Mouse (Mus musculus): ENCODE data around the gene Pawr. TPM values are rescaled to one million over a fixed set of nuclear protein-coding genes. Genes with fewer than 3 reads are reported as not detected.

Pawr gene
- polyA plus RNA-seq, 1 experiment from 2014 or later, result 21.0 TPM

DNA sequence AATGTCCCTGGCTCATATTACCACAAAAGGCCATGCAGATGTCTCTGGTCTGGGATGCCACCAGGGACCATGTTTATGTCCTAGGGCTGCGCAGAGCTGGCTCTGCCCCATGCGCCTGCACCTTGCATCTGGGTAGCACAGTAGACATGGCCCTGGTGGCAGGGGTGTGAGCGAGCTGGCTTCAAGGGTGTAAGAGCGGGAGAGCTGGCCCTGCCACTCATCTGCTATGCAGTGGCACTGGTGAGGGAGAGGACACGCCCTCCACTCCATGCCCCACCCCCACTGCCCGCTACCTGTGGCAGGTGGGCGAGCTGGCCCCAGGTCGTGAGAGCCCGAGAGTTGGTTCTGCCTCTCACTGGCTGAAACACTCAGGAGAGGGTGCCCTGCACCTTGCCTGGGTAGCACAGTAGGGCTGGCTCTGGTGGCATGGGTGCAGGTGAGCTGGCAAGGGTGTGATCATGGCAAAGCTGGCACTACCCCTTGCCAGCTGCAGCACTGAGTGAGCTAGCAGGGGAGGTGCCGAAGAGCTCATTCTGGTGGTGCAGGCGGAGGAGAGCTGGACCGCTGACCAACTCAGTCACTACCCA, 24.8 kb downstream of the Pawr start:
- Histone ChIP-seq H3K27ac (ENCODE audit: poor library complexity, severe bottlenecking) (no peak overlapping the region), H3K9ac (no peak overlapping the region), H3K4me2 (no peak overlapping the region), H3K4me3 (no peak overlapping the region), H3K9me3 (replicated peaks) (no peaks in the 10 kb centered on the region), H3K27me3 (replicated peaks) (no peaks in the 10 kb centered on the region), H3K4me1 (replicated peaks) (peaks cover 21% of the 10 kb centered on the region), H3K36me3 (peaks cover 21% of the 10 kb centered on the region)
- ATAC-seq (ENCODE audit: insufficient number of reproducible peaks, low FRiP score), result peak; percentile 34; the same call in 1 of the 2 replicates
- 96% methylated on average over 12 of the region's 12 CpGs for WGBS

DNA sequence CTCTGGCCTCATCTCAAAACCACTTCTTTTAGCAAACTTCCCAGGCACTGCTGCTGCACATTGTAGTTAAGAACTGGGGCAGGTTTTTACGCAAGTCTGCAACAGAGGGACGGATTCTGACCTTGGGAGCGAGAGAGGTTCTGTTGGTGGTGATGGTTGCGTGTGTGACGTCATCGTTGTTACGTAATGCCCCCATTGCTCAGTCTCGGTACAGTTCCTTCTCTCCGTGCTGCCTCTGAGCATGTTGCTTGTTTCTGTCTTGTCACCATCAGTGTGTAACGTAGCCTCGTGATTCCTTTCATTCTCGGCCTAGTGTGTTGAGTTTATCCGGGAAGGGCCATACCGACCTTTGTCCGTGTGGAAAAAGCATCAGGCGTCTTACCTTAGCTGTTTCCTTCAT, 28.1 kb downstream of the Pawr start:
- H3K36me3 ChIP-seq, result peaks cover 21% of the 10 kb centered on the region
- 74% methylated on average over 16 of the region's 16 CpGs for WGBS
- H3K4me2 ChIP-seq, result no peak overlapping the region
- H3K4me3 ChIP-seq, result no peak overlapping the region
- ATAC-seq (ENCODE audit: insufficient number of reproducible peaks, low FRiP score), result no peak
- H3K4me1 ChIP-seq (replicated peaks), result peaks cover 24% of the 10 kb centered on the region
- H3K27ac ChIP-seq (ENCODE audit: poor library complexity, severe bottlenecking), result no peak overlapping the region; the same call in 1 of the 2 replicates
- H3K9ac ChIP-seq, result no peak overlapping the region
- H3K27me3 ChIP-seq (replicated peaks), result no peaks in the 10 kb centered on the region
- H3K9me3 ChIP-seq (replicated peaks), result no peaks in the 10 kb centered on the region

DNA sequence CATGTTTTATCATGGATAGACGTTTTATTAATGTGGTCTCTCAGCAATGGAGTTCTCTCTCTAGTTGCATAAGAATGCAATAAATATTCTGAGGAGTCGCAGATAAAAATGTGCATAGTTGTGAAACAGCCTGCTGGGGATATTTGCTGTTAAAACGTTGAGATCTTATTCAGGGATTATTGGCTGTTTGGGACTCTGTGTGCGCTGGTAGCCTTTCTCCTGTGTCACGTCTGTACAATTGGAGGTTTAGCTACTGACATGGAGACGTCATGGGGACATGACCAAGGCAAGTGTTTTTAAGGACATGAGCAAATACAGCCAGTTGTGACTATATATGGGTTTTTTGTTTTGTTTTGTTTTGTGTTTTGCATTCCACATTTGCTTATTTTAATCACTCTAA, 28.9 kb downstream of the Pawr start:
- H3K9me3 ChIP-seq (replicated peaks), result no peaks in the 10 kb centered on the region; the same call in 1 of the 2 replicates
- no peaks in the 10 kb centered on the region for H3K27me3 ChIP-seq (replicated peaks)
- H3K27ac ChIP-seq (ENCODE audit: poor library complexity, severe bottlenecking), result no peak overlapping the region
- ATAC-seq (ENCODE audit: insufficient number of reproducible peaks, low FRiP score), result no peak
- H3K4me3 ChIP-seq, result no peak overlapping the region
- WGBS, result 67% methylated on average over 6 of the region's 6 CpGs
- peaks cover 18% of the 10 kb centered on the region for H3K4me1 ChIP-seq (replicated peaks)
- no peak overlapping the region for H3K4me2 ChIP-seq
- H3K36me3 ChIP-seq, result peaks cover 27% of the 10 kb centered on the region
- no peak overlapping the region for H3K9ac ChIP-seq

DNA sequence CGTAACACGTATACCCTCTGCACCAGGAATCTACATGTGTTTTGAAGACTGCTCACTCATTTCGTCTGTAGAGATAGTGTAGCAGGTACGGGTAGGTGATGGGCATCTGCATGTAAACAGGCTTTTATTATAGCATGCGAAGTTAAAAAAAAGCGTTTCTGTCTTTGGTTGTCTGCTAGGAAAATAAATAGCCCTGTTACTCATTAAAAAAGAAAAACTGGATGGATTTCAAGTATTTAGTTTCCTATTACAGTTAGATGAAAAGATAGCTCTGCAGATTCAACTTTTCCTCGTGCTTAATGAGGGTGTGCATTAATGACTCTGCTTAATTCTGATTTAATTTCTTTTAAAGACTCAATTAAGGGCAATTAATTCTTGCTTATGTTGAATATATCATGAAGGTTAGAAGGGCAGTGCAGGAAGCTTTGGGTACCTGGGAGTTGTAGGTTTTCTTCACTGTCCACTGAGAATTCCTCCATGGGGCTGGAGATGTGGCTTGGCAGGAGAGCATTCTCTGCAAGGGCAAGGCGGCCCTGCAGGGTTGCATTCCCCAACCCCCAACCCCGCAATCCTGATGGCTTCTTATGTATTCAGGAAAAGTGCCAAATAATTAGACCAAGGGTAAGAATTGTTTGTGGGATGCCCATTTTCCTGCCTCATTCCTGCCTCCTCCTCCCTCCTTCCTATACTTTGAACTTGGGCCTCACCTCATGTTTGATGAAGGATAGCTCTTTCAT, 29.7 kb downstream of the Pawr start:
- H3K27me3 ChIP-seq (replicated peaks), result no peaks in the 10 kb centered on the region
- no peak for ATAC-seq (ENCODE audit: insufficient number of reproducible peaks, low FRiP score)
- 73% methylated on average over 9 of the region's 9 CpGs for WGBS
- H3K4me2 ChIP-seq, result no peak overlapping the region
- peaks cover 25% of the 10 kb centered on the region for H3K36me3 ChIP-seq
- no peak overlapping the region for H3K9ac ChIP-seq
- H3K4me1 ChIP-seq (replicated peaks), result peaks cover 18% of the 10 kb centered on the region
- H3K27ac ChIP-seq (ENCODE audit: poor library complexity, severe bottlenecking), result no peak overlapping the region
- no peaks in the 10 kb centered on the region; the same call in 1 of the 2 replicates for H3K9me3 ChIP-seq (replicated peaks)
- no peak overlapping the region for H3K4me3 ChIP-seq

DNA sequence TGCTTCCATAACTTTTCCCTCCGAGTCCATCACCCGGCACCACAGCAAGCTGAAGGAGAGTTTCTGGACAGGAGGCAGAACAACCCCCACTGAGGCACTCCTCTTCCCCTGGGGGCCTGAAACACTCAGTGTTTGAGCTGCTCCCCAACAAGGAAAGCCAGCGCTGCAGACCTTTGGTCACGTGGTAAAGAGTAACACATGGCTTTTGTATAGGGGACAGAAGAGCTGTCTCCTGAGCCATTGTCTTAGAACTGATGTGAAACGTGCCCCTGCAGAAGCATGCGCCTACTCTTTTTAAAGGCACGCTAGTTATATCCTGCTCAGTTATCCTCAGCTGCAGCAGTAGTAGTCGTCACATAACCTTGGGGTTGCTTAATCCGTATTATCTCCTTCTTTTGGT, 32.0 kb downstream of the Pawr start:
- no peaks in the 10 kb centered on the region; the same call in 1 of the 2 replicates for H3K9me3 ChIP-seq (replicated peaks)
- 0 out of 2 replicates have a peak overlapping the region, but pooled peaks have one; percentile 26 for H3K4me2 ChIP-seq
- no peak; the same call in 1 of the 2 replicates for ATAC-seq (ENCODE audit: insufficient number of reproducible peaks, low FRiP score)
- H3K36me3 ChIP-seq, result peaks cover 11% of the 10 kb centered on the region
- H3K4me1 ChIP-seq (replicated peaks), result peaks cover 22% of the 10 kb centered on the region
- H3K4me3 ChIP-seq, result no peak overlapping the region
- 53% methylated on average over 9 of the region's 9 CpGs for WGBS
- H3K27me3 ChIP-seq (replicated peaks), result no peaks in the 10 kb centered on the region
- no peak overlapping the region for H3K9ac ChIP-seq
- no peak overlapping the region for H3K27ac ChIP-seq (ENCODE audit: poor library complexity, severe bottlenecking)

DNA sequence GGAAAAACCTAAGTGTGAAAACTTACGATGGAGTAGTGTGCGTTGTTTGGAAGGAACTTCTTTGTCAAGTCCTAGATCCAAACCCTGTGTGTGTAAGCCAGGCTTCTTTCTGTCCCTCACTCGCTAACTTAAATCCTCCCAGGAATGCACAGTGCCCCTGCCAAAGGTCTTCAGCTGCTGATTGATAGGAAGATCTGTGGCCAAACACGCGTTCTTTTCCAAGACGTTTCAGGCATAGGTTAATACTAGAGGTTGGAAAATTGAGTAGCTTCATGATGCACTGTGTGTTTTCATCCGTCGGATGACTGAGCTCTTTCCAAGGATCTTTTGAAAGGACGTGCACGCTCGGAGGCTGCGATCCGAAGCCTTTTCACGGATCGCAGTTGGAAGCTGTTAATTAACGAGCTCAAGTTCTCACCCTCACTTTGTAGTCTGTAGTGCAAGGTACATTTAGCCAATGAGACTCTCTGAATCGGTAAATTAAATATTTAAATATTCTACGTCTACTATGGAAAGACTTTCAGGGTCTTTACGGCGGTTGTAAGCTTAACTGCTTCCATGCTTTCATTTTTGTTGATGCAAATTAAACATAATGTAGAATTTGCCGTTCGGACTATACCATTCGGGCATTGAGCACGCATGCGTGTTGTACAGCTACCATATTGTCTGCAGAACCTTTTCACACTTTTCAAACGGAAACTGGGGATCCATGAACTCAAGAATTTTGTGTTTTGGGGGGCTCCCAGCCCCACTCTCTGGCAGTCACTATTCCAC, 33.2 kb downstream of the Pawr start:
- no peak overlapping the region for H3K4me3 ChIP-seq

DNA sequence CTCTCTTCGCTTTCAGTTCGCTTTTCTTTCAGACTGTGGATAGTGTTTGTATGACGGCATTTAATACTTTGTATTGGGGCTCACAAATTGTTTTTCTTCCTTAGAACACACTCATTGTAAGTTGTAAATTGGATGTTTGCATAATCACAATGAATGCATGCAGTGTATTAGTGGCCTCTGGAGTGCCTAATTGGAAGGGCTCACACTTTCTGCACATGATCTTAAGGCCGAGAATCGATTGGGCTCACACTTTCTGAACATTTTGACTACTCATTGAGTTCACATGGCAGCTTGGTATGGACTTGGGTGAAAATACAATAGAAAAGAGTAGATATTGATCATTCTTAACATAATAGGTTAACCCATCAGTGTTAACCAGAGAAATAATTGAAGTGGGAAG, 34.3 kb downstream of the Pawr start:
- H3K27ac ChIP-seq (ENCODE audit: poor library complexity, severe bottlenecking), result no peak overlapping the region
- H3K4me3 ChIP-seq, result no peak overlapping the region
- H3K9ac ChIP-seq, result no peak overlapping the region
- H3K36me3 ChIP-seq, result peaks cover 11% of the 10 kb centered on the region
- no peak overlapping the region for H3K4me2 ChIP-seq
- no peaks in the 10 kb centered on the region; the same call in 1 of the 2 replicates for H3K9me3 ChIP-seq (replicated peaks)
- no peak for ATAC-seq (ENCODE audit: insufficient number of reproducible peaks, low FRiP score)
- peaks cover 15% of the 10 kb centered on the region for H3K4me1 ChIP-seq (replicated peaks)
- no peaks in the 10 kb centered on the region for H3K27me3 ChIP-seq (replicated peaks)
- 96% methylated on average over 5 of the region's 5 CpGs for WGBS

More for the DNA sequence above, 33.2 kb downstream of the Pawr start:
- Histone ChIP-seq H3K9ac (no peak overlapping the region), H3K36me3 (peaks cover 11% of the 10 kb centered on the region), H3K27ac (ENCODE audit: poor library complexity, severe bottlenecking) (no peak overlapping the region), H3K4me1 (replicated peaks) (peaks cover 16% of the 10 kb centered on the region), H3K9me3 (replicated peaks) (no peaks in the 10 kb centered on the region; the same call in 1 of the 2 replicates), H3K4me2 (no peak overlapping the region), H3K27me3 (replicated peaks) (no peaks in the 10 kb centered on the region)
- no peak for ATAC-seq (ENCODE audit: insufficient number of reproducible peaks, low FRiP score)
- 85% methylated on average over 26 of the region's 26 CpGs for WGBS

DNA sequence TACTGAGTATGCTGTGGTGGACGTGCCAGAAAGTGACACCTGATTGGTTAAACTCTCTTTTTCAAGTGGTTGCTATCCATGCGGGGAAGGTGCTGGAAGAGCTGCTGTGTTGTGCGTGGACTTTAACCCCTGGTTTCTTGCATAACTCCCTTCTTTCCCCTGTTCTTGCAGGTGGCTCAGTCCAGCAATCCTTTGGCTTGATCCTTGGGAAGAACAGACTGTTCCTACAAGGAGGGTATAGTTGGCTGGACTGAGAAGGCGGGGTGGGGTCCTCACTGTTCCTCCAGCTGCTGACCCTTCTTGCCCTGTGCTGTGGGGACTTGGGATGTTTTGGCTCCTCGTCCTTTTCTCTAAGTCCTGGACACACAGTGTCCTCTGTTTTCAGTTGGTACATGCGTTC, 36.4 kb downstream of the Pawr start:
- H3K36me3 ChIP-seq, result peaks cover 11% of the 10 kb centered on the region
- 65% methylated on average over 6 of the region's 6 CpGs for WGBS
- peaks cover 30% of the 10 kb centered on the region for H3K4me1 ChIP-seq (replicated peaks)
- no peaks in the 10 kb centered on the region for H3K27me3 ChIP-seq (replicated peaks)
- H3K9ac ChIP-seq, result no peak overlapping the region
- H3K4me3 ChIP-seq, result no peak overlapping the region
- H3K4me2 ChIP-seq, result no peak overlapping the region
- H3K27ac ChIP-seq (ENCODE audit: poor library complexity, severe bottlenecking), result no peak overlapping the region
- H3K9me3 ChIP-seq (replicated peaks), result no peaks in the 10 kb centered on the region; the same call in 1 of the 2 replicates
- ATAC-seq (ENCODE audit: insufficient number of reproducible peaks, low FRiP score), result no peak

DNA sequence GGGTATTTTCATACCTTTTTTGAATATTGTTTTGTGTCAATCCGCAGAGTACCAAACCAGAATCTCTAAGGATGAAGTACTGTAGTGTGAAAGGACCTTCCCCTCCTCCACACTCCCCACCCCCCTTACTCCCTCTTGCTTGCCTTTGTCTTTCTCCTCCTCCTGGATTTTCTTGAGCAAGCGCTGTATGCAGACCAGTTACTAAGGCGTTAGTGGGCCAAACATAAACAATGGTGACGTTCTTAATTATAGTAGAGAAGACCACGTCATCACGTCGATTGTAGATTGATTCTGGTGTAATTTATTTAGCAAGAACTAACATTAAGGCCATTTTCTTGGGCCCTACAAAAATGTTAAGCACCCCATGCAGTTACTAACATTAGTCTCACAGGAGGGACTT, 40.3 kb downstream of the Pawr start:
- Histone ChIP-seq H3K4me1 (replicated peaks) (peaks cover 20% of the 10 kb centered on the region), H3K9ac (no peak overlapping the region), H3K36me3 (peaks cover 11% of the 10 kb centered on the region), H3K27me3 (replicated peaks) (no peaks in the 10 kb centered on the region), H3K9me3 (replicated peaks) (no peaks in the 10 kb centered on the region), H3K27ac (ENCODE audit: poor library complexity, severe bottlenecking) (no peak overlapping the region), H3K4me3 (no peak overlapping the region), H3K4me2 (no peak overlapping the region)
- 0 out of 2 replicates have a peak, but pooled peaks have one; percentile 25 for ATAC-seq (ENCODE audit: insufficient number of reproducible peaks, low FRiP score)
- 64% methylated on average over 7 of the region's 7 CpGs for WGBS

DNA sequence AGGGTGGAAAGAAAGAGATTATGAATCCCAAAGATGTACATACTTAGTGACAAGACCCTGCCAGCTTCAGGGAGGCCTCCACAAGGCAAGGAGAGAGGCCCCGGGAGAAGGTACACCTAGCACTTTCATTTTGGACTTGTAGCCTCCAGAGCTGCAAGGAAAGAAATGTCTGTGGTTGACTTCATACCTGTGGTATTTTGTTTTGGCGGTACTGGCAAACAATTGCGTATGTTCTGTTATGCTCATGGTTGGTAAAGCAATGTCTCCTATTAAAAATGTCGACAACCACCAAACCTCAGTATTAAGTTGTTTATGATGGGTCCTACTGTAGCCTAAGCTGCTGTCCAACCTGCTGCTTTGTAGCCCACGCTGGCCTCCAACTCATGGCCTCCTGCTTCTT, 40.9 kb downstream of the Pawr start:
- no peak overlapping the region for H3K27ac ChIP-seq (ENCODE audit: poor library complexity, severe bottlenecking)
- H3K4me3 ChIP-seq, result no peak overlapping the region
- H3K9me3 ChIP-seq (replicated peaks), result no peaks in the 10 kb centered on the region
- H3K36me3 ChIP-seq, result peaks cover 11% of the 10 kb centered on the region
- H3K27me3 ChIP-seq (replicated peaks), result no peaks in the 10 kb centered on the region
- WGBS, result 84% methylated on average over 5 of the region's 5 CpGs
- no peak for ATAC-seq (ENCODE audit: insufficient number of reproducible peaks, low FRiP score)
- H3K9ac ChIP-seq, result no peak overlapping the region
- 0 out of 2 replicates have a peak overlapping the region, but pooled peaks have one; percentile 31 for H3K4me2 ChIP-seq
- peaks cover 25% of the 10 kb centered on the region for H3K4me1 ChIP-seq (replicated peaks)

DNA sequence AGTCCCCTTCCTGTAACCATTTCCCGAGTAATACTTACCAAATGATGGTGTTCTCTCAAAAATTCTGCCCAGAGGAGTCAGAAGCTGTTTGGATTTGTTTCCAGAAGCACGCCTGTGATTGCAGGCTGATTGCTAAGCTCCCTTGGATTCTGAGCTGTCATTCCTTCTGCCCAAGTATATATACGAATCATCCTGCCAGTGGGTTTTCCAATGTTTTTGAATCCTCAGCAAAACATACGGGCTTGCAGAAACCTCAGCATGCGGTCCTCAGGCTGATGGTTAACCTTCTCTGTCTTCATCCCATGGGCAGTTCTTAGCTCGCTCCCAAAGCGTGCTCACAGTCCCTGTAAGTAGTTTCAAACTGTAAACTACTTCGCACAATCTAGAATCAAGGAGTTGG, 43.9 kb downstream of the Pawr start:
- no peak overlapping the region for H3K27ac ChIP-seq (ENCODE audit: poor library complexity, severe bottlenecking)
- H3K9ac ChIP-seq, result no peak overlapping the region
- no peak for ATAC-seq (ENCODE audit: insufficient number of reproducible peaks, low FRiP score)
- H3K4me3 ChIP-seq, result no peak overlapping the region
- 94% methylated on average over 8 of the region's 8 CpGs for WGBS
- H3K27me3 ChIP-seq (replicated peaks), result no peaks in the 10 kb centered on the region
- peaks cover 8% of the 10 kb centered on the region; the same call in 1 of the 2 replicates for H3K36me3 ChIP-seq
- H3K4me2 ChIP-seq, result no peak overlapping the region
- H3K9me3 ChIP-seq (replicated peaks), result no peaks in the 10 kb centered on the region
- peaks cover 34% of the 10 kb centered on the region for H3K4me1 ChIP-seq (replicated peaks)

All from heart, embryonic 12.5 days (tissue).